Mouse (Mus musculus) urinary bladder, adult 2 months (tissue): ENCODE data around the gene Nlrc4. TPM values are rescaled to one million over a fixed set of nuclear protein-coding genes. Genes with fewer than 3 reads are reported as not detected.

Source experiments
- polyA plus RNA-seq: library from polyadenylated mRNA; depleted of rRNA; stranded (reverse); fragments of >200 nt; gene quantifications from 2 replicates; pipeline ENCODE4 v1.2.3, GENCODE M21; 2012; rRNA removed

The Nlrc4 gene
- polyA plus RNA-seq, 1 experiment, result 0.65 TPM

Other genes starting within 250 kb of the Nlrc4 start
- 47.4 and 56.6 TPM in 2 replicates for gene Memo1, start 163.6 kb downstream of the Nlrc4 start, polyA plus RNA-seq
- 80.7 and 103 TPM in 2 replicates for gene Dpy30, start 135.2 kb downstream of the Nlrc4 start, polyA plus RNA-seq
- 11.5 and 13.1 TPM in 2 replicates for gene Spast, start 120.2 kb downstream of the Nlrc4 start, polyA plus RNA-seq
- gene Slc30a6, start 63.5 kb downstream of the Nlrc4 start, polyA plus RNA-seq, result 26.5 and 27.8 TPM in 2 replicates
- gene Yipf4, start 30.4 kb upstream of the Nlrc4 start, polyA plus RNA-seq, result 57.7 and 71.5 TPM in 2 replicates
- gene Birc6, start 69.2 kb upstream of the Nlrc4 start, polyA plus RNA-seq, result 60.2 and 67.2 TPM in 2 replicates